Mouse (Mus musculus) midbrain, embryonic 12.5 days (tissue): Measurements from ENCODE around the gene Met. TPM values are rescaled to one million over a fixed set of nuclear protein-coding genes. Genes with fewer than 3 reads are reported as not detected.
A peak's percentile ranks its signal among the peaks of the same experiment; 100 is the strongest.

Experiments used
- ATAC-seq: fragments of 200-750 bp; cut with Nextera tagmentation; 2 replicates; pipeline ENCODE4 v1.8.0; 2017; ENCODE audit warnings: low read depth, moderate TSS enrichment, moderate library complexity; ENCODE audit not compliant: low FRiP score
- H3K27ac ChIP-seq: fragments of 300-500 bp; sonication (generic); replicated peaks from 2 replicates; pipeline ENCODE4 v1.5.1; 2016; ENCODE audit warnings: mild to moderate bottlenecking
- H3K27me3 ChIP-seq: fragments of 300-500 bp; sonication (generic); 2 replicates; pipeline ENCODE4 v1.6.1; 2016; ENCODE audit warnings: mild to moderate bottlenecking
- H3K36me3 ChIP-seq: fragments of 300-500 bp; sonication (generic); 2 replicates; pipeline ENCODE4 v1.6.1; 2016
- H3K4me1 ChIP-seq: fragments of 300-500 bp; sonication (generic); 2 replicates; pipeline ENCODE4 v1.6.1; 2016
- H3K4me2 ChIP-seq: fragments of 300-500 bp; sonication (generic); replicated peaks from 2 replicates; pipeline ENCODE4 v1.6.1; 2016; ENCODE audit warnings: mild to moderate bottlenecking, moderate library complexity
- H3K4me3 ChIP-seq: fragments of 300-500 bp; sonication (generic); 2 replicates; pipeline ENCODE4 v1.5.1; 2016; ENCODE audit warnings: mild to moderate bottlenecking
- H3K9ac ChIP-seq: fragments of 300-500 bp; sonication (generic); replicated peaks from 2 replicates; pipeline ENCODE4 v1.6.1; 2016; ENCODE audit warnings: mild to moderate bottlenecking, moderate library complexity
- H3K9me3 ChIP-seq: fragments of 300-500 bp; sonication (generic); 2 replicates; pipeline ENCODE4 v1.6.1; 2016; ENCODE audit warnings: mild to moderate bottlenecking
- WGBS: fragments of 180-500 bp; shearing (Covaris S2); methylation state at CpG from one replicate; pipeline ENCODE4 v1.1.7; 2016; 5-methylcytosine and 5-hydroxymethylcytosine counted together
- polyA plus RNA-seq: library from polyadenylated mRNA; unstranded; fragments of >200 nt; fragmentation: Nextera tagmentation; extraction: Ambion mirVana; gene quantifications from 2 replicates; pipeline ENCODE4 v1.2.1, GENCODE M21; 2016

The Met gene
- polyA plus RNA-seq, 1 experiment from 2014 or later = 2.5 TPM

GRCm38 (mm10) chr6:17561347-17561746 lies 97.7 kb downstream of the Met start:
- Histone ChIP-seq H3K9me3 (no peaks in the 10 kb centered on the region), H3K4me3 (no peak overlapping the region), H3K4me2 (no peak overlapping the region), H3K4me1 (peaks cover 16% of the 10 kb centered on the region), H3K9ac (no peak overlapping the region), H3K27me3 (no peaks in the 10 kb centered on the region), H3K27ac (0 out of 2 replicates have a peak overlapping the region, but pooled peaks have one; percentile 46), H3K36me3 (no peaks in the 10 kb centered on the region)
- WGBS = 32% methylated on average over 2 of the region's 2 CpGs
- no peak for ATAC-seq

GRCm38 (mm10) chr6:17561886-17562285 lies 98.3 kb downstream of the Met start:
- Histone ChIP-seq H3K27me3 (no peaks in the 10 kb centered on the region), H3K9me3 (no peaks in the 10 kb centered on the region), H3K4me1 (peaks cover 16% of the 10 kb centered on the region), H3K27ac (0 out of 2 replicates have a peak overlapping the region, but pooled peaks have one; percentile 25), H3K9ac (no peak overlapping the region), H3K4me2 (no peak overlapping the region), H3K36me3 (no peaks in the 10 kb centered on the region), H3K4me3 (no peak overlapping the region)
- no peak for ATAC-seq
- 53% methylated on average over 3 of the region's 3 CpGs for WGBS

GRCm38 (mm10) chr6:17562472-17563088 lies 99.0 kb downstream of the Met start:
- Histone ChIP-seq H3K27ac (peak overlapping the region; percentile 63), H3K27me3 (no peaks in the 10 kb centered on the region), H3K36me3 (no peaks in the 10 kb centered on the region), H3K4me3 (no peak overlapping the region), H3K4me2 (peak overlapping the region; percentile 19; the same call in 1 of the 2 replicates), H3K4me1 (peaks cover 16% of the 10 kb centered on the region), H3K9ac (no peak overlapping the region), H3K9me3 (no peaks in the 10 kb centered on the region)
- ATAC-seq = peak; percentile 87
- 9% methylated on average over 10 of the region's 10 CpGs for WGBS

GRCm38 (mm10) chr6:17568702-17569352 lies 105.2 kb downstream of the Met start:
- no peak for ATAC-seq
- H3K36me3 ChIP-seq = no peaks in the 10 kb centered on the region
- H3K27me3 ChIP-seq = no peaks in the 10 kb centered on the region
- no peak overlapping the region for H3K9ac ChIP-seq
- no peak overlapping the region for H3K27ac ChIP-seq
- no peaks in the 10 kb centered on the region for H3K4me1 ChIP-seq
- H3K4me2 ChIP-seq = no peak overlapping the region
- no peak overlapping the region for H3K4me3 ChIP-seq
- 90% methylated on average over 11 of the region's 11 CpGs for WGBS
- no peaks in the 10 kb centered on the region for H3K9me3 ChIP-seq

GRCm38 (mm10) chr6:17573227-17573626 lies 109.6 kb downstream of the Met start:
- ATAC-seq = no peak
- no peak overlapping the region for H3K4me2 ChIP-seq
- H3K9ac ChIP-seq = no peak overlapping the region
- no peaks in the 10 kb centered on the region for H3K27me3 ChIP-seq
- no peaks in the 10 kb centered on the region for H3K36me3 ChIP-seq
- no peak overlapping the region for H3K27ac ChIP-seq
- no peaks in the 10 kb centered on the region for H3K9me3 ChIP-seq
- H3K4me1 ChIP-seq = no peaks in the 10 kb centered on the region
- no peak overlapping the region for H3K4me3 ChIP-seq
- WGBS = 85% methylated on average over 5 of the region's 5 CpGs

GRCm38 (mm10) chr6:17573732-17574131 lies 110.1 kb downstream of the Met start:
- Histone ChIP-seq H3K9ac (no peak overlapping the region), H3K4me1 (no peaks in the 10 kb centered on the region), H3K27ac (no peak overlapping the region), H3K27me3 (no peaks in the 10 kb centered on the region), H3K36me3 (no peaks in the 10 kb centered on the region), H3K4me3 (no peak overlapping the region), H3K4me2 (no peak overlapping the region), H3K9me3 (no peaks in the 10 kb centered on the region)
- no peak for ATAC-seq
- 93% methylated on average over 2 of the region's 2 CpGs for WGBS

- WGBS = 81% methylated on average over 3 of the region's 3 CpGs
- H3K27ac ChIP-seq = no peak overlapping the region
Measured at GRCm38 (mm10) chr6:17578092-17578760, 114.6 kb downstream of the Met start.

GRCm38 (mm10) chr6:17580349-17580748 lies 116.7 kb downstream of the Met start:
- no peak overlapping the region for H3K4me2 ChIP-seq
- H3K9me3 ChIP-seq = no peaks in the 10 kb centered on the region
- H3K36me3 ChIP-seq = no peaks in the 10 kb centered on the region
- no peak overlapping the region for H3K27ac ChIP-seq
- H3K4me1 ChIP-seq = no peaks in the 10 kb centered on the region
- WGBS = 80% methylated on average over 3 of the region's 3 CpGs
- no peaks in the 10 kb centered on the region for H3K27me3 ChIP-seq
- no peak for ATAC-seq
- H3K4me3 ChIP-seq = no peak overlapping the region
- no peak overlapping the region for H3K9ac ChIP-seq

More at GRCm38 (mm10) chr6:17578092-17578760, 114.6 kb downstream of the Met start:
- no peaks in the 10 kb centered on the region for H3K27me3 ChIP-seq
- H3K9ac ChIP-seq = no peak overlapping the region
- H3K4me2 ChIP-seq = no peak overlapping the region
- no peaks in the 10 kb centered on the region for H3K4me1 ChIP-seq
- no peak for ATAC-seq
- H3K4me3 ChIP-seq = no peak overlapping the region
- no peaks in the 10 kb centered on the region for H3K36me3 ChIP-seq
- no peaks in the 10 kb centered on the region for H3K9me3 ChIP-seq

- peak; percentile 85 for ATAC-seq
- Histone ChIP-seq H3K36me3 (no peaks in the 10 kb centered on the region), H3K4me1 (no peaks in the 10 kb centered on the region), H3K27ac (no peak overlapping the region), H3K9me3 (no peaks in the 10 kb centered on the region), H3K9ac (0 out of 2 replicates have a peak overlapping the region, but pooled peaks have one; percentile 11), H3K4me2 (peak overlapping the region; percentile 50), H3K27me3 (no peaks in the 10 kb centered on the region), H3K4me3 (peak overlapping the region; percentile 35)
- 33% methylated on average over 13 of the region's 13 CpGs for WGBS
Measured at GRCm38 (mm10) chr6:17583982-17584381, 120.4 kb downstream of the Met start.

GRCm38 (mm10) chr6:17589049-17589952 lies 125.7 kb downstream of the Met start:
- H3K4me2 ChIP-seq = no peak overlapping the region

GRCm38 (mm10) chr6:17589953-17590627 lies 126.5 kb downstream of the Met start:
- 58% methylated on average over 8 of the region's 8 CpGs for WGBS
- Histone ChIP-seq H3K4me2 (no peak overlapping the region), H3K9me3 (no peaks in the 10 kb centered on the region), H3K27me3 (no peaks in the 10 kb centered on the region), H3K36me3 (no peaks in the 10 kb centered on the region), H3K4me1 (no peaks in the 10 kb centered on the region), H3K9ac (no peak overlapping the region), H3K4me3 (no peak overlapping the region), H3K27ac (no peak overlapping the region)
- 0 out of 2 replicates have a peak, but pooled peaks have one; percentile 31 for ATAC-seq

More at GRCm38 (mm10) chr6:17589049-17589952, 125.7 kb downstream of the Met start:
- 37% methylated on average over 16 of the region's 16 CpGs for WGBS
- Histone ChIP-seq H3K4me1 (no peaks in the 10 kb centered on the region), H3K27ac (no peak overlapping the region), H3K36me3 (no peaks in the 10 kb centered on the region), H3K4me3 (no peak overlapping the region), H3K9ac (no peak overlapping the region), H3K27me3 (no peaks in the 10 kb centered on the region), H3K9me3 (no peaks in the 10 kb centered on the region)
- ATAC-seq = peak; percentile 84
